Mouse (Mus musculus) limb, embryonic 14.5 days (tissue): ENCODE measurements around the gene Ier2. TPM values are rescaled to one million over a fixed set of nuclear protein-coding genes. Genes with fewer than 3 reads are reported as not detected.

Experiments
- ATAC-seq: fragments of 200-750 bp; cut with Nextera tagmentation; 2 replicates; pipeline ENCODE4 v1.8.0; 2017; ENCODE audit warnings: low read depth, moderate number of reproducible peaks, moderate TSS enrichment; ENCODE audit not compliant: low FRiP score
- DNase-seq: peaks from one replicate; pipeline ENCODE4 v3.0.0-alpha.2; 2015; ENCODE audit warnings: low spot score
- H3K27ac ChIP-seq: fragments of 300-500 bp; sonication (generic); replicated peaks from 2 replicates; pipeline ENCODE4 v1.5.1; 2014; ENCODE audit warnings: low read depth, mild to moderate bottlenecking, low read length, moderate library complexity, mixed read lengths
- H3K27me3 ChIP-seq: fragments of 300-500 bp; sonication (generic); 2 replicates; pipeline ENCODE4 v1.6.1; 2014; ENCODE audit warnings: low read length, mixed read lengths; ENCODE audit not compliant: control insufficient read depth, insufficient read depth
- H3K36me3 ChIP-seq: fragments of 300-500 bp; sonication (generic); 2 replicates; pipeline ENCODE4 v1.6.1; 2014; ENCODE audit warnings: mild to moderate bottlenecking, low read length, moderate library complexity, mixed read lengths; ENCODE audit not compliant: control insufficient read depth, insufficient read depth
- H3K4me1 ChIP-seq: fragments of 300-500 bp; sonication (generic); 2 replicates; pipeline ENCODE4 v1.6.1; 2014; ENCODE audit warnings: antibody characterized with exemption, low read length, mixed read lengths; ENCODE audit not compliant: control insufficient read depth, insufficient read depth
- H3K4me2 ChIP-seq: fragments of 300-500 bp; sonication (generic); replicated peaks from 2 replicates; pipeline ENCODE4 v1.6.1; 2014; ENCODE audit warnings: low read depth, mild to moderate bottlenecking, low read length, moderate library complexity; ENCODE audit not compliant: severe bottlenecking
- H3K4me3 ChIP-seq: fragments of 300-500 bp; sonication (generic); replicated peaks from 2 replicates; pipeline ENCODE4 v1.5.1; 2014; ENCODE audit warnings: low read length
- H3K9ac ChIP-seq: fragments of 300-500 bp; sonication (generic); 2 replicates; pipeline ENCODE4 v1.6.1; 2014; ENCODE audit warnings: mild to moderate bottlenecking, low read depth, low read length, moderate library complexity; ENCODE audit not compliant: severe bottlenecking
- H3K9me3 ChIP-seq: fragments of 300-500 bp; sonication (generic); 2 replicates; pipeline ENCODE4 v1.6.1; 2016; ENCODE audit warnings: low read length; ENCODE audit not compliant: control insufficient read depth
- POLR2A ChIP-seq: fragments of 200-500 bp; IDR thresholded peaks from 2 replicates; pipeline ENCODE4 v1.8.0; 2012; ENCODE audit warnings: inconsistent platforms, mild to moderate bottlenecking, moderate library complexity, borderline replicate concordance; ENCODE audit not compliant: insufficient read depth, insufficient read length; ENCODE audit errors: extremely low read depth
- WGBS: fragments of 180-500 bp; shearing (Covaris S2); extraction: QIAGEN DNeasy Blood & Tissue Kit; methylation state at CpG from one replicate; pipeline ENCODE4 v1.1.7; 2014; 5-methylcytosine and 5-hydroxymethylcytosine counted together
- polyA plus RNA-seq, 2 experiments: library from polyadenylated mRNA; depleted of rRNA in 1 of 2; stranded (reverse) in 1 of 2; unstranded in 1 of 2; fragments of >200 nt; fragmentation: Nextera tagmentation in 1 of 2; extraction: Ambion mirVana in 1 of 2; gene quantifications; 2 replicates each; pipeline versions ENCODE4 v1.2.1 to v1.2.3; 2012 to 2014

Ier2 gene
- polyA plus RNA-seq, 2 experiments: 33.3 to 66.0 TPM

DNA sequence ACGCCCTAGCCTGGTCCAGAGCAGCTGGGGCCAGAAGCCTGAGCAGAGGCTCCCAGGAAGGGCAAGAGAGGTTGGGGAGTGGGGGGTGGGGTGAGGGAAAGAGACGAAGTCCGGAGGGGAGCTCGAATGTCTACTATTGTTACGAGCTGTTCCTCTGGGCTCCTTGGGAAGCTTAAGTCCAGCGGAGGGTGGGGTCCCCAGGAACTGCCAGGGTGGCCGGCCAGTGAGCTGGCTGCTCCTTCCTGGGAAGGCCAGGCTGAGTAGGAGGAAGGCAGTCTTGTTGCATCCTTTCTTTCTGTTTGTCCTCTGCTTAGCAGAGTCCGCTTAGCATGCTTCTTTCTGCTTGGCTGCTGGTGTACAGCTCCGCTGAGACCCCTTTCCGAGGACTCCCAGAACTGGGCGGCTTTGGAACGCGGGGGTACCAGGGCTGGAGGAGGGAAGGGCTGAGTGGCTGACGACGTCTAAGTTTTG lies 45.5 kb upstream of the Ier2 start:
- H3K4me3 ChIP-seq: no peak overlapping the region
- peaks cover 60% of the 10 kb centered on the region for H3K36me3 ChIP-seq
- no peak for ATAC-seq
- H3K9ac ChIP-seq: no peak overlapping the region
- no peak overlapping the region for H3K27ac ChIP-seq
- H3K9me3 ChIP-seq: no peaks in the 10 kb centered on the region
- no peak for TF ChIP-seq POLR2A
- WGBS: 25% methylated on average over 15 of the region's 15 CpGs
- peaks cover 45% of the 10 kb centered on the region for H3K27me3 ChIP-seq
- no peak for DNase-seq
- peak overlapping the region; percentile 26; the same call in 1 of the 2 replicates for H3K4me2 ChIP-seq
- H3K4me1 ChIP-seq: peaks cover 74% of the 10 kb centered on the region

- H3K27me3 ChIP-seq: peaks cover 49% of the 10 kb centered on the region
- H3K4me1 ChIP-seq: peaks cover 70% of the 10 kb centered on the region
- DNase-seq (no peak), ATAC-seq (no peak)
- no peaks in the 10 kb centered on the region for H3K9me3 ChIP-seq
- H3K4me2 ChIP-seq: peak overlapping the region; percentile 26
- 0 out of 2 replicates have a peak overlapping the region, but pooled peaks have one; percentile 28 for H3K9ac ChIP-seq
- WGBS: 17% methylated on average over 22 of the region's 22 CpGs
- no peak for TF ChIP-seq POLR2A
- no peak overlapping the region for H3K27ac ChIP-seq
- H3K36me3 ChIP-seq: peaks cover 59% of the 10 kb centered on the region
- peak overlapping the region; percentile 21 for H3K4me3 ChIP-seq
Observed at GRCm38 (mm10) chr8:84707267-84707883, 44.7 kb upstream of the Ier2 start.

- peak overlapping the region; percentile 26; the same call in 1 of the 2 replicates for H3K4me2 ChIP-seq
- 16% methylated on average over 36 of the region's 45 CpGs for WGBS
- H3K4me3 ChIP-seq: peak overlapping the region; percentile 21
- H3K4me1 ChIP-seq: peaks cover 70% of the 10 kb centered on the region
- H3K27me3 ChIP-seq: peaks cover 55% of the 10 kb centered on the region
- H3K27ac ChIP-seq: no peak overlapping the region
- 0 out of 2 replicates have a peak overlapping the region, but pooled peaks have one; percentile 28 for H3K9ac ChIP-seq
- no peak for DNase-seq
- TF ChIP-seq POLR2A: no peak
- H3K9me3 ChIP-seq: no peaks in the 10 kb centered on the region
- ATAC-seq: no peak
- H3K36me3 ChIP-seq: peaks cover 59% of the 10 kb centered on the region
Observed at GRCm38 (mm10) chr8:84706610-84707266, 44.1 kb upstream of the Ier2 start.

GRCm38 (mm10) chr8:84705960-84706359 lies 43.3 kb upstream of the Ier2 start:
- no peak for TF ChIP-seq POLR2A
- WGBS: 19% methylated on average over 12 of the region's 12 CpGs
- ATAC-seq (no peak), DNase-seq (no peak)
- Histone ChIP-seq H3K36me3 (peaks cover 53% of the 10 kb centered on the region), H3K9ac (no peak overlapping the region), H3K9me3 (no peaks in the 10 kb centered on the region), H3K4me3 (peak overlapping the region; percentile 21), H3K4me2 (peak overlapping the region; percentile 37), H3K4me1 (peaks cover 64% of the 10 kb centered on the region), H3K27ac (no peak overlapping the region), H3K27me3 (peaks cover 55% of the 10 kb centered on the region)

- H3K9me3 ChIP-seq: no peaks in the 10 kb centered on the region
- peak overlapping the region; percentile 37 for H3K4me2 ChIP-seq
- TF ChIP-seq POLR2A: no peak
- H3K4me3 ChIP-seq: peak overlapping the region; percentile 9
- 7% methylated on average over 55 of the region's 61 CpGs for WGBS
- H3K9ac ChIP-seq: peak overlapping the region; percentile 12
- H3K27me3 ChIP-seq: peaks cover 55% of the 10 kb centered on the region
- H3K27ac ChIP-seq: no peak overlapping the region
- ATAC-seq (no peak), DNase-seq (no peak)
- H3K4me1 ChIP-seq: peaks cover 66% of the 10 kb centered on the region
- H3K36me3 ChIP-seq: peaks cover 51% of the 10 kb centered on the region
Observed at GRCm38 (mm10) chr8:84704867-84705831, 42.5 kb upstream of the Ier2 start.
